Mouse (Mus musculus): ENCODE measurements around the gene Gstm7.

- TF ChIP-seq CTCF (IDR thresholded peaks at IDR 0.05; ENCODE audit: insufficient read depth, low read depth, low read length): no peak
- no peak for TF ChIP-seq POLR2A (IDR thresholded peaks at IDR 0.05; ENCODE audit: insufficient read depth, low read depth, low read length)
These were observed 4.3 kb upstream of the Gstm7 start for GRCm38 (mm10) chr3:107935888-107936287.

Measured in olfactory bulb, adult 2 months (tissue).